In the genomic region with DNA sequence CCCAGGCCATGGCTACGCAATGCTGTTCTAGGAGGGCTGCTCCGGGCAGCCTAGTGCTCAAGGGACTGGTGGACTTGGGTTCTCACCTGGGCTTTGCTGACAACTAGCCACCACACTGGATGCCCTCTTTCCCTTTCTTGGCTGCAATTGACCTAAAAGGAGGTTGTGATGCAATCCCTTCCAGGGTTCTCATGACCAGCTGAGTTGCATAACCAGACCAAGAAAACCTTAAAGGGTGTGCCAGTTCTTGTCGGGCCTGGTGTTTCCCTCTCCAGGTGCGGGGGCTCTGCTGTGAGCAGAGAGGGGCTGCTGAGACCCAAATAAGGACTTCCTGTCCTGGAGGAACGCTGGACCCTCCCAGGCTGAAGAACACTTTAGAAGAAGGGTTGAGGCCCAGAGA, we compare ENCODE assay signal across 29 mouse cellular contexts. TPM values are rescaled to one million over a fixed set of nuclear protein-coding genes. Genes with fewer than 3 reads are reported as not detected.
A peak's percentile ranks its signal among the peaks of the same experiment; 100 is the strongest.
DNase-seq lines count a peak whose midpoint lies in the region; ATAC-seq and TF ChIP-seq lines count a peak whose summit lies in the region.
"Had no signal": no experiment of that assay in that cellular context is flagged by ENCODE, and none has a peak within 500 bp of the region (broad histone marks: within the 10 kb centered on the region; RNA-seq: fewer than 3 reads in every experiment).

No protein-coding gene starts in this region.

- TF ChIP-seq CTCF in intestine, postnatal 0 days (IDR thresholded peaks at IDR 0.05; ENCODE audit: low read depth) = no peak
- no peak for TF ChIP-seq CTCF in lung, postnatal 0 days (IDR thresholded peaks at IDR 0.05)
- TF ChIP-seq CTCF in bone marrow, adult 2 months (IDR thresholded peaks at IDR 0.05; ENCODE audit: control insufficient read depth, insufficient read depth, low read length) = no peak

- H3K36me3 ChIP-seq in intestine, postnatal 0 days (ENCODE audit: control insufficient read depth, insufficient read depth) = peaks cover 31% of the 10 kb centered on the region
- H3K36me3 ChIP-seq in intestine, embryonic 15.5 days = 0 out of 2 replicates have a peak, but pooled peaks cover 4% of the 10 kb centered on the region
- no peaks in the 10 kb centered on the region for H3K36me3 ChIP-seq in lung, postnatal 0 days (ENCODE audit: insufficient read depth, low read length)
- H3K36me3 ChIP-seq: heart, embryonic 10.5 days; heart, embryonic 15.5 days; hindbrain, embryonic 12.5 days; limb, embryonic 10.5 days; limb, embryonic 15.5 days; neural tube, embryonic 15.5 days had no signal

- no peak for ATAC-seq in intestine, postnatal 0 days
- no peak for ATAC-seq in intestine, embryonic 15.5 days
- peak; percentile 38; the same call in 1 of the 2 replicates for ATAC-seq in lung, postnatal 0 days
- peak; percentile 44; the same call in 1 of the 2 replicates for ATAC-seq in monocyte, adult 5-6 weeks (replicated peaks; ENCODE audit: insufficient number of reproducible peaks, low FRiP score, low TSS enrichment, poor library complexity, severe bottlenecking)
- ATAC-seq: forebrain, embryonic 16.5 days; hindbrain, postnatal 0 days; intestine, embryonic 16.5 days had no signal

- H3K27ac ChIP-seq in intestine, postnatal 0 days (ENCODE audit: low read depth, low read length) = peak overlapping the region; percentile 83; the same call in 1 of the 2 replicates
- H3K27ac ChIP-seq in intestine, embryonic 15.5 days = no peak overlapping the region
- H3K27ac ChIP-seq in lung, postnatal 0 days (ENCODE audit: low read length) = no peak overlapping the region
- peak overlapping the region; percentile 26; the same call in 1 of the 2 replicates for H3K27ac ChIP-seq in bone marrow, adult 2 months (ENCODE audit: control insufficient read depth, insufficient read depth, low read depth, low read length, poor library complexity)
- H3K27ac ChIP-seq: heart, embryonic 10.5 days; heart, embryonic 15.5 days; hindbrain, embryonic 12.5 days; hindbrain, postnatal 0 days; kidney, postnatal 0 days; limb, embryonic 10.5 days; limb, embryonic 15.5 days; liver, embryonic 15.5 days; neural tube, embryonic 15.5 days had no signal

- H3K4me1 ChIP-seq in intestine, postnatal 0 days (replicated peaks; ENCODE audit: control insufficient read depth, insufficient read depth, low read length) = peaks cover 17% of the 10 kb centered on the region
- peaks cover 5% of the 10 kb centered on the region; the same call in 1 of the 2 replicates for H3K4me1 ChIP-seq in intestine, embryonic 15.5 days (replicated peaks)
- H3K4me1 ChIP-seq in lung, postnatal 0 days (ENCODE audit: insufficient read depth, low read depth, low read length) = no peaks in the 10 kb centered on the region; the same call in 1 of the 2 replicates
- peaks cover 1% of the 10 kb centered on the region; the same call in 1 of the 2 replicates for H3K4me1 ChIP-seq in bone marrow, adult 2 months (ENCODE audit: control insufficient read depth, insufficient read depth, low read length)
- H3K4me1 ChIP-seq: heart, embryonic 15.5 days; limb, embryonic 15.5 days; neural tube, embryonic 15.5 days had no signal

- no peak for TF ChIP-seq POLR2A in bone marrow, adult 2 months (IDR thresholded peaks at IDR 0.05; ENCODE audit: borderline replicate concordance, control insufficient read depth, low read depth, low read length)

- H3K9ac ChIP-seq in intestine, postnatal 0 days (ENCODE audit: low read depth, low read length) = no peak overlapping the region
- no peak overlapping the region for H3K9ac ChIP-seq in intestine, embryonic 15.5 days
- no peak overlapping the region for H3K9ac ChIP-seq in lung, postnatal 0 days (replicated peaks; ENCODE audit: low read depth)
- H3K9ac ChIP-seq: heart, embryonic 15.5 days; hindbrain, embryonic 12.5 days; limb, embryonic 15.5 days; liver, embryonic 15.5 days; neural tube, embryonic 15.5 days had no signal

- no peak for TF ChIP-seq EP300 in lung, postnatal 0 days (IDR thresholded peaks at IDR 0.05)

- H3K4me3 ChIP-seq in intestine, postnatal 0 days (ENCODE audit: low read depth, low read length) = no peak overlapping the region
- no peak overlapping the region for H3K4me3 ChIP-seq in intestine, embryonic 15.5 days (replicated peaks)
- no peak overlapping the region for H3K4me3 ChIP-seq in lung, postnatal 0 days (ENCODE audit: low read depth, low read length)
- no peak overlapping the region for H3K4me3 ChIP-seq in bone marrow, adult 2 months (replicated peaks; ENCODE audit: control insufficient read depth, low read depth, low read length)
- H3K4me3 ChIP-seq: erythroblast, embryonic 14.5 days; heart, embryonic 10.5 days; heart, embryonic 15.5 days; hindbrain, embryonic 12.5 days; limb, embryonic 10.5 days; limb, embryonic 15.5 days; liver, embryonic 15.5 days; neural tube, embryonic 15.5 days had no signal

- DNase-seq in lung, postnatal 0 days (ENCODE audit: low spot score) = no peak
- no peak for DNase-seq in lung, postnatal 4 days
- no peak for DNase-seq in cerebellum, postnatal 10 days
- DNase-seq in gastrocnemius, postnatal 4 days (ENCODE audit: low spot score in 2 of 2) = no peak
- DNase-seq: adrenal gland, adult 2 months; cerebellum, adult 11 months; cerebellum, adult 9-10 months; heart, postnatal 36 days; kidney, postnatal 4 days; layer of hippocampus, postnatal 36 days; midbrain, embryonic 14.5 days; spleen, adult 18-20 months; thymus, postnatal 14 days had no signal

- H3K9me3 ChIP-seq in intestine, postnatal 0 days (ENCODE audit: control insufficient read depth) = no peaks in the 10 kb centered on the region
- H3K9me3 ChIP-seq in intestine, embryonic 15.5 days = no peaks in the 10 kb centered on the region
- H3K9me3 ChIP-seq in lung, postnatal 0 days (ENCODE audit: low read length) = no peaks in the 10 kb centered on the region
- H3K9me3 ChIP-seq: heart, embryonic 10.5 days; heart, embryonic 15.5 days; hindbrain, embryonic 12.5 days; limb, embryonic 10.5 days; limb, embryonic 15.5 days; liver, embryonic 15.5 days; neural tube, embryonic 15.5 days had no signal

- 70% methylated on average over 5 of the region's 5 CpGs for WGBS in intestine, postnatal 0 days
- 79% methylated on average over 5 of the region's 5 CpGs for WGBS in intestine, embryonic 15.5 days
- WGBS in lung, postnatal 0 days = 70% methylated on average over 5 of the region's 5 CpGs
- WGBS in bone marrow, adult 2 months = 57% methylated on average over 5 of the region's 5 CpGs

- H3K4me2 ChIP-seq in intestine, postnatal 0 days (replicated peaks; ENCODE audit: low read depth) = no peak overlapping the region
- no peak overlapping the region for H3K4me2 ChIP-seq in intestine, embryonic 15.5 days (replicated peaks)
- no peak overlapping the region for H3K4me2 ChIP-seq in lung, postnatal 0 days (replicated peaks; ENCODE audit: low read depth, low read length)
- H3K4me2 ChIP-seq: heart, embryonic 15.5 days; hindbrain, embryonic 12.5 days; limb, embryonic 15.5 days; liver, embryonic 15.5 days; neural tube, embryonic 15.5 days had no signal

- H3K27me3 ChIP-seq in intestine, postnatal 0 days (replicated peaks; ENCODE audit: control insufficient read depth, insufficient read depth, low read length) = no peaks in the 10 kb centered on the region
- no peaks in the 10 kb centered on the region for H3K27me3 ChIP-seq in intestine, embryonic 15.5 days (replicated peaks)
- no peaks in the 10 kb centered on the region for H3K27me3 ChIP-seq in lung, postnatal 0 days (replicated peaks; ENCODE audit: insufficient read depth, low read length)
- H3K27me3 ChIP-seq: limb, embryonic 15.5 days; liver, embryonic 15.5 days; neural tube, embryonic 15.5 days had no signal

RNA-seq across cellular contexts. Expression of gene Ttc7, which starts 10.4 kb away (rescaled TPM):
- 61.7 and 69.2 TPM in 2 replicates for polyA plus RNA-seq in intestine, postnatal 0 days (2015; fragmentation: Nextera tagmentation; extraction: Ambion mirVana)
- 22.0 and 24.7 TPM in 2 replicates for polyA plus RNA-seq in intestine, embryonic 15.5 days (2015; fragmentation: Nextera tagmentation; extraction: Ambion mirVana)
- polyA plus RNA-seq in lung, postnatal 0 days (2015; fragmentation: Nextera tagmentation; extraction: Ambion mirVana) = 14.2 and 16.4 TPM in 2 replicates
- polyA plus RNA-seq in bone marrow, adult 2 months (2011; ENCODE audit: insufficient read depth, insufficient read length, low replicate concordance, missing spikeins) = 37.3 and 77.9 TPM in 2 replicates
- total RNA-seq in monocyte, adult 5-6 weeks (2017) = 126 to 169 TPM (median 150 TPM) in 3 replicates
- 10 to 100 TPM; 13.3 to 16.2 TPM for total RNA-seq in gastrocnemius, postnatal 4 days (2021)

RNA-seq across cellular contexts. Expression of gene Mcfd2, which starts 27.4 kb away (rescaled TPM):
- 220 and 231 TPM in 2 replicates for polyA plus RNA-seq in intestine, postnatal 0 days (2015; fragmentation: Nextera tagmentation; extraction: Ambion mirVana)
- 117 and 139 TPM in 2 replicates for polyA plus RNA-seq in intestine, embryonic 15.5 days (2015; fragmentation: Nextera tagmentation; extraction: Ambion mirVana)
- 132 and 145 TPM in 2 replicates for polyA plus RNA-seq in lung, postnatal 0 days (2015; fragmentation: Nextera tagmentation; extraction: Ambion mirVana)
- 10.4 and 15.7 TPM in 2 replicates for polyA plus RNA-seq in bone marrow, adult 2 months (2011; ENCODE audit: insufficient read depth, insufficient read length, low replicate concordance, missing spikeins)
- total RNA-seq in monocyte, adult 5-6 weeks (2017) = 35.9 to 41.6 TPM (median 36.0 TPM) in 3 replicates
- total RNA-seq in gastrocnemius, postnatal 4 days (2021) = 10 to 100 TPM; 33.6 to 39.3 TPM

Comparison
In these comparisons a context has a peak if more than half of its experiments do, and no peak if none do; other contexts are left out.
1. H3K27ac ChIP-seq: peak in intestine, postnatal 0 days (single experiment) and bone marrow, adult 2 months (single experiment); none in intestine, embryonic 15.5 days (single experiment) and lung, postnatal 0 days (single experiment).
2. ATAC-seq: peak in lung, postnatal 0 days (single experiment) and monocyte, adult 5-6 weeks (single experiment); none in intestine, postnatal 0 days (single experiment) and intestine, embryonic 15.5 days (single experiment).